Mouse (Mus musculus) hindbrain, embryonic 14.5 days (tissue): Measurements from ENCODE around the gene Kcnq4. TPM values are rescaled to one million over a fixed set of nuclear protein-coding genes. Genes with fewer than 3 reads are reported as not detected.

Source experiments
- ATAC-seq: fragments of 200-750 bp; cut with Nextera tagmentation; 2 replicates; pipeline ENCODE4 v1.8.0; 2017; ENCODE audit warnings: moderate number of reproducible peaks, mild to moderate bottlenecking, moderate TSS enrichment, moderate library complexity; ENCODE audit not compliant: low FRiP score
- DNase-seq: peaks from one replicate; pipeline ENCODE4 v3.0.0-alpha.2; 2015; ENCODE audit warnings: low spot score
- H3K27ac ChIP-seq: fragments of 300-500 bp; sonication (generic); 2 replicates; pipeline ENCODE4 v1.5.1; 2014; ENCODE audit warnings: mild to moderate bottlenecking, moderate library complexity
- H3K27me3 ChIP-seq: fragments of 300-500 bp; sonication (generic); 2 replicates; pipeline ENCODE4 v1.6.1; 2014; ENCODE audit warnings: mild to moderate bottlenecking, low read length, mixed read lengths; ENCODE audit not compliant: control insufficient read depth, insufficient read depth
- H3K36me3 ChIP-seq: fragments of 300-500 bp; sonication (generic); replicated peaks from 2 replicates; pipeline ENCODE4 v1.6.1; 2014; ENCODE audit not compliant: control insufficient read depth, insufficient read depth
- H3K4me1 ChIP-seq: fragments of 300-500 bp; sonication (generic); replicated peaks from 2 replicates; pipeline ENCODE4 v1.6.1; 2014; ENCODE audit warnings: antibody characterized with exemption, low read length, mixed read lengths; ENCODE audit not compliant: control insufficient read depth, insufficient read depth
- H3K4me2 ChIP-seq: fragments of 300-500 bp; sonication (generic); replicated peaks from 2 replicates; pipeline ENCODE4 v1.6.1; 2014; ENCODE audit warnings: mild to moderate bottlenecking, moderate library complexity
- H3K4me3 ChIP-seq: fragments of 300-500 bp; sonication (generic); replicated peaks from 2 replicates; pipeline ENCODE4 v1.5.1; 2014; ENCODE audit warnings: mild to moderate bottlenecking, low read length
- H3K9ac ChIP-seq: fragments of 300-500 bp; sonication (generic); 2 replicates; pipeline ENCODE4 v1.6.1; 2014
- H3K9me3 ChIP-seq: fragments of 300-500 bp; sonication (generic); 2 replicates; pipeline ENCODE4 v1.6.1; 2016; ENCODE audit warnings: low read length; ENCODE audit not compliant: control insufficient read depth
- WGBS: fragments of 180-500 bp; shearing (Covaris S2); extraction: QIAGEN DNeasy Blood & Tissue Kit; methylation state at CpG from one replicate; pipeline ENCODE4 v1.1.7; 2014; 5-methylcytosine and 5-hydroxymethylcytosine counted together
- polyA plus RNA-seq: library from polyadenylated mRNA; unstranded; fragments of >200 nt; fragmentation: Nextera tagmentation; extraction: Ambion mirVana; gene quantifications from 2 replicates; pipeline ENCODE4 v1.2.1, GENCODE M21; 2014

The Kcnq4 gene
- polyA plus RNA-seq, 1 experiment from 2014 or later = 6.2 TPM

- Histone ChIP-seq H3K4me3 (peak overlapping the region; percentile 70), H3K4me1 (peaks cover 12% of the 10 kb centered on the region; the same call in 1 of the 2 replicates), H3K27me3 (peaks cover 55% of the 10 kb centered on the region), H3K9ac (peak overlapping the region; percentile 66), H3K36me3 (no peaks in the 10 kb centered on the region), H3K27ac (no peak overlapping the region), H3K4me2 (peak overlapping the region; percentile 100), H3K9me3 (no peaks in the 10 kb centered on the region)
- 2% methylated on average over 31 of the region's 53 CpGs for WGBS
- ATAC-seq (peak; percentile 59), DNase-seq (no peak)
Observed at GRCm38 (mm10) chr4:120746552-120747150, 1.8 kb downstream of the Kcnq4 start.

- Histone ChIP-seq H3K27ac (no peak overlapping the region), H3K27me3 (peaks cover 53% of the 10 kb centered on the region), H3K9ac (0 out of 2 replicates have a peak overlapping the region, but pooled peaks have one; percentile 66), H3K36me3 (no peaks in the 10 kb centered on the region), H3K4me1 (peaks cover 12% of the 10 kb centered on the region; the same call in 1 of the 2 replicates), H3K4me3 (peak overlapping the region; percentile 70; the same call in 1 of the 2 replicates), H3K4me2 (peak overlapping the region; percentile 100), H3K9me3 (no peaks in the 10 kb centered on the region)
- 13% methylated on average over 10 of the region's 10 CpGs for WGBS
- no peak for DNase-seq
- no peak for ATAC-seq
Observed at GRCm38 (mm10) chr4:120745731-120746551, 2.5 kb downstream of the Kcnq4 start.

GRCm38 (mm10) chr4:120743636-120744035, 4.8 kb downstream of the Kcnq4 start:
- Histone ChIP-seq H3K4me3 (no peak overlapping the region), H3K27ac (no peak overlapping the region), H3K36me3 (no peaks in the 10 kb centered on the region), H3K4me2 (no peak overlapping the region), H3K4me1 (peaks cover 12% of the 10 kb centered on the region; the same call in 1 of the 2 replicates), H3K9ac (no peak overlapping the region), H3K9me3 (no peaks in the 10 kb centered on the region), H3K27me3 (peaks cover 33% of the 10 kb centered on the region)
- WGBS = 68% methylated on average over 3 of the region's 3 CpGs
- no peak for DNase-seq
- ATAC-seq = no peak

- Histone ChIP-seq H3K9ac (no peak overlapping the region), H3K9me3 (no peaks in the 10 kb centered on the region), H3K4me3 (no peak overlapping the region), H3K27me3 (peaks cover 11% of the 10 kb centered on the region), H3K27ac (no peak overlapping the region), H3K4me2 (no peak overlapping the region), H3K4me1 (no peaks in the 10 kb centered on the region), H3K36me3 (no peaks in the 10 kb centered on the region)
- WGBS = 66% methylated on average over 6 of the region's 6 CpGs
- DNase-seq (no peak), ATAC-seq (no peak)
Observed at GRCm38 (mm10) chr4:120741303-120741702, 7.1 kb downstream of the Kcnq4 start.

GRCm38 (mm10) chr4:120734012-120734622, 14.3 kb downstream of the Kcnq4 start:
- Histone ChIP-seq H3K9me3 (no peaks in the 10 kb centered on the region), H3K27ac (no peak overlapping the region), H3K36me3 (no peaks in the 10 kb centered on the region), H3K9ac (no peak overlapping the region), H3K27me3 (peaks cover 13% of the 10 kb centered on the region), H3K4me2 (no peak overlapping the region), H3K4me3 (no peak overlapping the region), H3K4me1 (peaks cover 6% of the 10 kb centered on the region)
- ATAC-seq (peak; percentile 61; the same call in 1 of the 2 replicates), DNase-seq (no peak)
- whole genome bisulfite sequencing = 55% methylated on average over 5 of the region's 5 CpGs

DNA sequence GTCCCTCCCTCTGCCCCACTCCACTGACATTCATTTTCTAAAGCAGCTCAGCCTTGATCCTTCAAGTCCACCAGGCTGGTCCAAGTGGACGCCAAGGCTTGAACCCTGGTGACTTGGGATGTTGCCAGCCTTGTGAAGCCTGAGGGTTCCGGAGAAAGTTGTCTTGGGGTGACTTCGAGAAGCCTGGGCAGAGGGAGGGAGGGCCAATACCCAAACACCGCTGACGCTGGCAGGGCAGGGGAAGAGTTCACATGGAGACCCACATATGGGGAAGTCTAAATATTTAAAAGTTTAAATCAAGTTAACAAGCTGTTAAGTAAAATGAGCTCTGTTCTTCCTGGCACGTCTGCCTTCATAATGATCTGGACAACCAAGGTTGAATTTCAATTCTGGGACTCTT, 15.7 kb downstream of the Kcnq4 start:
- peaks cover 6% of the 10 kb centered on the region for H3K4me1 ChIP-seq
- DNase-seq (no peak), ATAC-seq (no peak)
- peaks cover 13% of the 10 kb centered on the region for H3K27me3 ChIP-seq
- no peak overlapping the region for H3K4me3 ChIP-seq
- no peaks in the 10 kb centered on the region for H3K36me3 ChIP-seq
- H3K27ac ChIP-seq = no peak overlapping the region
- WGBS = 84% methylated on average over 6 of the region's 6 CpGs
- H3K9ac ChIP-seq = no peak overlapping the region
- no peaks in the 10 kb centered on the region for H3K9me3 ChIP-seq
- H3K4me2 ChIP-seq = no peak overlapping the region

- Histone ChIP-seq H3K9ac (peak overlapping the region; percentile 69), H3K27me3 (peaks cover 13% of the 10 kb centered on the region), H3K4me3 (peak overlapping the region; percentile 42), H3K36me3 (no peaks in the 10 kb centered on the region), H3K27ac (no peak overlapping the region), H3K4me1 (peaks cover 6% of the 10 kb centered on the region), H3K4me2 (peak overlapping the region; percentile 95), H3K9me3 (no peaks in the 10 kb centered on the region)
- DNase-seq (no peak), ATAC-seq (peak; percentile 75; the same call in 1 of the 2 replicates)
- under 1% methylated on average over 40 of the region's 40 CpGs for WGBS
Observed at GRCm38 (mm10) chr4:120731030-120731644, 17.3 kb downstream of the Kcnq4 start.

DNA sequence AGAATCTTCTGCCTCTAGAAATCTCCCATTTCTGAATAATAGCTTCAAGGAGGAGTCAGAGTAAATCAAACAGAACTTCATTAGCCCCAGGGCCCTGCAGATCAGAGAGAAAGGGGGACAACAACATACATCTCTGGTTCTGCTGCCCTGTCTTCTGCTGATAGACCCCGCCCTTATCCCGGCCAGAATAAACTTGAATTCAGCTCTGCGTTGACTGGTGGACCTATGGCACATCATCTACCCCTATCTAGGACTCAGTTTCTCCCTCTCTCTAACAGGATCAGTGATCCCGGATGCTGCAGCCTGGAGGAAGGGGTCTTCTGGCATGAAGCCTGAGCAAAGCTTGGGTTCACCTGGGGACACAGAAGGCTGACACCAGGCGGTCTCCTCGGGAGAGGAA, 17.8 kb downstream of the Kcnq4 start:
- Histone ChIP-seq H3K4me3 (peak overlapping the region; percentile 42), H3K36me3 (no peaks in the 10 kb centered on the region), H3K9ac (peak overlapping the region; percentile 69), H3K27me3 (peaks cover 13% of the 10 kb centered on the region), H3K27ac (no peak overlapping the region), H3K4me2 (peak overlapping the region; percentile 95), H3K4me1 (peaks cover 6% of the 10 kb centered on the region), H3K9me3 (no peaks in the 10 kb centered on the region)
- ATAC-seq (no peak), DNase-seq (no peak)
- WGBS = 25% methylated on average over 6 of the region's 6 CpGs

DNA sequence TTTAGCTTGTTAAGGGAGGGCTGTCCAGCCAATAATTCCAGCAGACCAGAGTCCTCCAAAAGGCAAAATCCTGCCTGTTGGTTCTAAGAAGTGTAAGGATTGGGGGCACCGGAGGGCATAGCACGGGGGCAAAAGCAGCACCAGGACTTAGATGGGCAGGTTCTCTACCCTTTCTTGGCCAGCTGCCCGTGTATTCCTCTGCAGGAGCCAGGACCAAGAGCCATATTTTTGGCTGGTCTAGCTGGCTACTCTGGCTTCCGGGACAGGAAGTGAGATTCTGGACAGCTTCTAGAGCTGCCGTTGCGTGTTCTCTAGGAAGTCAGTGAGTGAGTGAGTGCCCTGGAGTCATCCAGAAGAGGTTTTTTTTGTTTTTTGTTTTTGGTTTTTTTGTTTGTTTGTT, 18.3 kb downstream of the Kcnq4 start:
- Histone ChIP-seq H3K4me1 (peaks cover 6% of the 10 kb centered on the region), H3K27me3 (peaks cover 13% of the 10 kb centered on the region), H3K9ac (no peak overlapping the region), H3K9me3 (no peaks in the 10 kb centered on the region), H3K4me2 (no peak overlapping the region), H3K27ac (no peak overlapping the region), H3K4me3 (no peak overlapping the region), H3K36me3 (no peaks in the 10 kb centered on the region)
- no peak for DNase-seq
- no peak for ATAC-seq
- 73% methylated on average over 6 of the region's 6 CpGs for WGBS
